In the genomic region with DNA sequence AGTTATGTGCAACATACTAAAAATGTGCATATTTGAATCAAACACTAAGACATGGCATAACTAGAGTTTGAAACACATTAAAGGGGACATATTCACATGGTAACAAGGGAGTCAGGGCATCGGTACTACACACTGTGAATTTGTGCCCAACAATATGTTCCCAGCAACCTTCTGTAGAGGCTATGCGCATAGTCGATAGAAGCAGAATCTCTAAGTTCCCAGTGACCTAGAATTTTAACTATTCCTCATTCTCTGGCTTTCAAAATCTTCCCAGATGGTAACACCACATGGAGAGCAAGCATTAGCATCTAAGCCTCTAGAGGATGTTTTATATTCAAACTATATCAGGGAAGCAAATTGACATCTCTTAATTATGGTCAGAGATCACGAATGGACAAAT, we compare ENCODE assay signal across 15 mouse cellular contexts.
"Had no signal": no experiment of that assay in that cellular context is flagged by ENCODE, and none has a peak within 500 bp of the region (broad histone marks: within the 10 kb centered on the region; RNA-seq: fewer than 3 reads in every experiment).

No protein-coding gene starts in this region.

- H3K4me2 ChIP-seq: limb, embryonic 13.5 days; liver, embryonic 11.5 days; liver, embryonic 15.5 days; midbrain, embryonic 13.5 days; stomach, embryonic 15.5 days had no signal

- H3K27me3 ChIP-seq: limb, embryonic 13.5 days; liver, embryonic 15.5 days; midbrain, embryonic 13.5 days; stomach, embryonic 15.5 days had no signal

- H3K27ac ChIP-seq: kidney, postnatal 0 days; limb, embryonic 13.5 days; liver, embryonic 15.5 days; midbrain, embryonic 13.5 days; stomach, embryonic 15.5 days had no signal

- ATAC-seq: intestine, postnatal 0 days; lung, postnatal 0 days; midbrain, embryonic 13.5 days had no signal

- H3K4me3 ChIP-seq: limb, embryonic 13.5 days; liver, embryonic 15.5 days; midbrain, embryonic 13.5 days; stomach, embryonic 15.5 days had no signal

- DNase-seq: kidney, adult 9 months; kidney, postnatal 36 days; left cerebral cortex, postnatal 4 days; lung, adult 2 months; lung, postnatal 36 days; right cerebral cortex, postnatal 14 days; thymus, postnatal 36 days had no signal

- H3K4me1 ChIP-seq: limb, embryonic 13.5 days; liver, embryonic 15.5 days; midbrain, embryonic 13.5 days; stomach, embryonic 15.5 days had no signal

- H3K36me3 ChIP-seq: limb, embryonic 13.5 days; liver, embryonic 15.5 days; midbrain, embryonic 13.5 days; stomach, embryonic 15.5 days had no signal

- H3K9me3 ChIP-seq: limb, embryonic 13.5 days; liver, embryonic 15.5 days; midbrain, embryonic 13.5 days; stomach, embryonic 15.5 days had no signal

- H3K9ac ChIP-seq: limb, embryonic 13.5 days; liver, embryonic 15.5 days; midbrain, embryonic 13.5 days; stomach, embryonic 15.5 days had no signal
